Mouse (Mus musculus) stomach, postnatal 0 days (tissue): ENCODE measurements at regions not wholly inside any gene's neighbourhood (a gene's known extent, or its start where the extent isn't known, plus 50 kb on each side); places are given as distances from the start of the nearest gene placed in this dataset.

Source experiments
- ATAC-seq: fragments of 200-750 bp; cut with Nextera tagmentation; 2 replicates; pipeline ENCODE4 v1.8.0; 2017; ENCODE audit not compliant: low FRiP score, low TSS enrichment
- DNase-seq: peaks from one replicate; pipeline ENCODE4 v3.0.0-alpha.2; 2016; ENCODE audit warnings: low spot score
- H3K27ac ChIP-seq: fragments of 300-500 bp; sonication (generic); replicated peaks from 2 replicates; pipeline ENCODE4 v1.5.1; 2014; ENCODE audit warnings: mild to moderate bottlenecking, control low read depth
- H3K27me3 ChIP-seq: fragments of 300-500 bp; sonication (generic); 2 replicates; pipeline ENCODE4 v1.6.1; 2014; ENCODE audit warnings: low read length; ENCODE audit not compliant: control insufficient read depth, insufficient read depth
- H3K36me3 ChIP-seq: fragments of 300-500 bp; sonication (generic); 2 replicates; pipeline ENCODE4 v1.6.1; 2014; ENCODE audit warnings: low read length, mixed read lengths; ENCODE audit not compliant: control insufficient read depth, insufficient read depth
- H3K4me1 ChIP-seq: fragments of 300-500 bp; sonication (generic); replicated peaks from 2 replicates; pipeline ENCODE4 v1.6.1; 2014; ENCODE audit warnings: antibody characterized with exemption; ENCODE audit not compliant: control insufficient read depth, insufficient read depth
- H3K4me2 ChIP-seq: fragments of 300-500 bp; sonication (generic); replicated peaks from 2 replicates; pipeline ENCODE4 v1.6.1; 2014; ENCODE audit warnings: low read depth, mild to moderate bottlenecking, control low read depth, moderate library complexity
- H3K4me3 ChIP-seq: fragments of 300-500 bp; sonication (generic); 2 replicates; pipeline ENCODE4 v1.5.1; 2014; ENCODE audit warnings: low read depth, low read length, control low read depth
- H3K9ac ChIP-seq: fragments of 300-500 bp; sonication (generic); 2 replicates; pipeline ENCODE4 v1.6.1; 2014; ENCODE audit warnings: mild to moderate bottlenecking, low read length, control low read depth, mixed read lengths
- H3K9me3 ChIP-seq: fragments of 300-500 bp; sonication (generic); 2 replicates; pipeline ENCODE4 v1.6.1; 2016; ENCODE audit warnings: low read length; ENCODE audit not compliant: control insufficient read depth
- CTCF ChIP-seq: IDR thresholded peaks from 2 replicates; pipeline ENCODE4 v1.5.1; 2016; ENCODE audit warnings: antibody characterized with exemption, low read depth, mild to moderate bottlenecking, moderate library complexity
- EP300 ChIP-seq: optimal IDR thresholded peaks from 2 replicates; pipeline ENCODE3; 2016; ENCODE audit warnings: antibody characterized with exemption
- WGBS: fragments of 180-500 bp; shearing (Covaris S2); extraction: QIAGEN DNeasy Blood & Tissue Kit; methylation state at CpG from one replicate; pipeline ENCODE4 v1.1.7; 2014; 5-methylcytosine and 5-hydroxymethylcytosine counted together

DNA sequence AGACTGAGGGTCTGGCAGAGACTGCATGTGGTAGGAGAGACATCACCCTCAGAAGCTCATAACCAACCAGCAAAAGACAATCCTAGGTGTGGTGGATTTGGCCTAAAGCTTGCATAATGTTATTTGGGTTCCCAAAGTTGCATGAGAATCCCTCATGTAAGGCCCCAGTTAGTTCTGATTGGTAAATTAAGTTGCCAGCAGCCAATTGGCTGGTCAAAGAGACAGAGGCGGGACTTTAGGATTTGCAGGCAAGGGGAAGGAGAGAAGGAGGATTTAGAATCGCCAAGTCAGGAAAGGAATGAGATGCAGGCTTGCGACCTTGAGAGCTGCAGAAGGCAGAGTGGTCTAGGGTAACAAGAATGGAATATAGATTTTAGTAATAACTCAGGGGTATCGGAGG, 140.1 kb upstream of the Mdm1 start:
- no peak for DNase-seq

DNA sequence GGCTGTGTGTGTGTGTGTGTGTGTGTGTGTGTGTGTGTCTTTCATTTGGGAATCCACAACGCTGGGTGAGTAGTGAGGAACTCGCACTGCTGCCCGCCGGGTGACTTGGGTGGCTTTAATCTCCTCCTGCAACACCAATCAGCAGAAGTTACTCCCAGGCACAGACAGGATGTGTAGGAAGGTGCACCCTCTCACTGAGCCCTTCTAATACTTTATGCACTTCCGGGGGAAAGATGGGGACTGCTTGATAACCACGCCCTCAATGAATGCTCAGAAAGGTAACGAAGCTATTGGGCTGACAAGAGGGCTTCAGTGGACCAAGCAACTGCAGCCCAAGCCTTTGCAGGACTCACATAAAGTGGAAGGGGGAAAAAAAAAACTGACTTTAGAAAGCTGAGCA, 139.6 kb upstream of the Mdm1 start:
- no peak for DNase-seq
- no peaks in the 10 kb centered on the region; the same call in 1 of the 2 replicates for H3K27me3 ChIP-seq
- H3K9me3 ChIP-seq, result no peaks in the 10 kb centered on the region
- H3K4me2 ChIP-seq, result no peak overlapping the region
- H3K27ac ChIP-seq, result no peak overlapping the region
- H3K36me3 ChIP-seq, result no peaks in the 10 kb centered on the region
- ATAC-seq, result no peak
- H3K9ac ChIP-seq, result no peak overlapping the region
- WGBS, result 65% methylated on average over 7 of the region's 7 CpGs
- no peak for TF ChIP-seq EP300
- TF ChIP-seq CTCF, result no peak
- H3K4me3 ChIP-seq, result no peak overlapping the region
- no peaks in the 10 kb centered on the region for H3K4me1 ChIP-seq

More for the DNA sequence above, 140.1 kb upstream of the Mdm1 start:
- H3K4me3 ChIP-seq, result no peak overlapping the region
- H3K36me3 ChIP-seq, result no peaks in the 10 kb centered on the region
- H3K4me2 ChIP-seq, result no peak overlapping the region
- no peak for ATAC-seq
- no peaks in the 10 kb centered on the region for H3K9me3 ChIP-seq
- 54% methylated on average over 4 of the region's 4 CpGs for WGBS
- TF ChIP-seq CTCF (no peak), EP300 (no peak)
- no peaks in the 10 kb centered on the region; the same call in 1 of the 2 replicates for H3K27me3 ChIP-seq
- no peak overlapping the region for H3K9ac ChIP-seq
- no peaks in the 10 kb centered on the region for H3K4me1 ChIP-seq
- H3K27ac ChIP-seq, result no peak overlapping the region

- no peaks in the 10 kb centered on the region; the same call in 1 of the 2 replicates for H3K27me3 ChIP-seq
- no peak overlapping the region for H3K9ac ChIP-seq
- 86% methylated on average over 4 of the region's 4 CpGs for WGBS
- H3K4me1 ChIP-seq, result no peaks in the 10 kb centered on the region
- ATAC-seq (no peak), DNase-seq (no peak)
- H3K27ac ChIP-seq, result no peak overlapping the region
- TF ChIP-seq EP300, result no peak
- no peak for TF ChIP-seq CTCF
- H3K4me3 ChIP-seq, result no peak overlapping the region
- H3K9me3 ChIP-seq, result no peaks in the 10 kb centered on the region
- no peak overlapping the region for H3K4me2 ChIP-seq
- no peaks in the 10 kb centered on the region for H3K36me3 ChIP-seq
These were observed 139.1 kb upstream of the Mdm1 start for GRCm38 (mm10) chr10:118002559-118002958.

GRCm38 (mm10) chr10:118003179-118003578, 138.4 kb upstream of the Mdm1 start:
- H3K27ac ChIP-seq, result no peak overlapping the region
- no peak for DNase-seq
- no peaks in the 10 kb centered on the region for H3K4me1 ChIP-seq
- H3K4me3 ChIP-seq, result no peak overlapping the region
- no peaks in the 10 kb centered on the region; the same call in 1 of the 2 replicates for H3K27me3 ChIP-seq
- no peak for ATAC-seq
- TF ChIP-seq EP300, result no peak
- no peak for TF ChIP-seq CTCF
- no peak overlapping the region for H3K9ac ChIP-seq
- WGBS, result 59% methylated on average over 10 of the region's 10 CpGs
- no peak overlapping the region for H3K4me2 ChIP-seq
- H3K36me3 ChIP-seq, result no peaks in the 10 kb centered on the region
- no peaks in the 10 kb centered on the region for H3K9me3 ChIP-seq

DNA sequence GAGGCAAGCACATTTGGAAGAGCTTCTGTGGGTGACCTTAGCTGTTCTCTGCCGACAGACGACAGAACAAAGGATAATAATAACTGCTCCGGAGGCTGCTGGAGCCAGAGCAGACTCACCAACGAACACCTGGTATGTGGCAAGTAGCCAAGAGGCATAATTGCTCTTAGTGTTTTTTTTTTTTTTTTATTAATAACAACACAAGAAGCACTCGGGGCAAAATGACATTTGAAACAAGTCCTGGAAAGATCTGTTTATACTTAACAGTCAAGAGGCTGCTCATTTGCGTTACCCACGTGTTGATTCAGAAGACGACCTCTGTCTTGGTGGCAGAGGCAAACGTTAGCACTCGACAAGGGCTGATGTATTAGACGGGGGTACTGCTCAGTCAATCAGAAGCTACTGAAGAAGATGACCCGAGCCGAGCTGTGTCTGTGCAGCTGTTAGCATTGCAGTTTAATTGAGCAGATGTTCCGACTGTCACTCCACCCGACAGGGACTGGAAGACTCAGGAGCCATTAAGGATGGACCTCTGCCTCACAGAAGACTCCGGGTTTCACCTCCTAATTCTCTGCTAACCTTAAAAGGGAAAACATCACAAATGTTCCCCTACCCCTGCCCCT, 137.8 kb upstream of the Mdm1 start:
- Histone ChIP-seq H3K27ac (no peak overlapping the region), H3K4me3 (no peak overlapping the region), H3K9me3 (no peaks in the 10 kb centered on the region), H3K4me2 (no peak overlapping the region), H3K36me3 (no peaks in the 10 kb centered on the region), H3K4me1 (no peaks in the 10 kb centered on the region), H3K9ac (no peak overlapping the region), H3K27me3 (no peaks in the 10 kb centered on the region; the same call in 1 of the 2 replicates)
- DNase-seq, result no peak
- WGBS, result 25% methylated on average over 16 of the region's 16 CpGs
- no peak for ATAC-seq
- TF ChIP-seq CTCF (no peak), EP300 (no peak)

DNA sequence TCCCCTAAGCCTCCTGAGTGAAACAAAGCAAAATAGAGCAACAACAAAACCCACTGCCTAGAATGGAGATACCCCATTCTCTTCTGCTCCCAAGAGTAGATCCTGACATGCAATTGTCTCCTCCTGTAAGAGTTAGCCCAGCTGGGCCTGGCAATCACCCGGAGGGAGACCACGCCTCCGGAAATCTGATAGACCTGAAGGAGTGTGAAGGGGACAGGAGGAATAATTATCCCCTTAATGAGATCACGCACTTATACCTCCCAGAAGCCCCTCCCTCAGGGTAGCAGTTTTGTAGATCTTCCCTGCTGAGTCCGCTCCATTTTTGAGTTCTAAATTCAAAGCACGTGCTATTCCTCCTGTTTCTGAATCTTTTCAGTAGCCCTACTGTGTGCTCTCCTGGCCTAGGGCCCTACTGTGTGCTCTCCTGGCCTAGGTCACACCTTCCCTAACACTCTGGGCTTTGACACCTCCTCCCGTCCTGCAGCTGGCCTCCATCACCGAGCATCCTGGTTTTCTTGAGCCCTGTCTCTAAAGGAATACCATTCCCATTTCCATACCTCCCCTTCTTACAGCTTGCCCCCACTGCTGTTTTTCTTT, 137.2 kb upstream of the Mdm1 start:
- WGBS, result 58% methylated on average over 8 of the region's 8 CpGs
- H3K36me3 ChIP-seq, result no peaks in the 10 kb centered on the region
- no peaks in the 10 kb centered on the region; the same call in 1 of the 2 replicates for H3K27me3 ChIP-seq
- H3K9ac ChIP-seq, result no peak overlapping the region
- no peaks in the 10 kb centered on the region for H3K4me1 ChIP-seq
- no peak overlapping the region for H3K4me2 ChIP-seq
- H3K9me3 ChIP-seq, result no peaks in the 10 kb centered on the region
- ATAC-seq (no peak), DNase-seq (no peak)
- H3K27ac ChIP-seq, result no peak overlapping the region
- TF ChIP-seq EP300 (no peak), CTCF (no peak)
- H3K4me3 ChIP-seq, result no peak overlapping the region
